Mouse (Mus musculus) spleen, adult 2 months (tissue): ENCODE data around the gene Tent5a.

ENCODE experiments used
- CTCF ChIP-seq: fragments of 200-500 bp; IDR thresholded peaks from 2 replicates; pipeline ENCODE4 v1.5.1; 2011; ENCODE audit warnings: mild to moderate bottlenecking, inconsistent platforms; ENCODE audit not compliant: insufficient read depth, insufficient read length, insufficient replicate concordance; ENCODE audit errors: extremely low read depth
- POLR2A ChIP-seq: fragments of 200-500 bp; IDR thresholded peaks from 2 replicates; pipeline ENCODE4 v1.6.1; 2011; ENCODE audit warnings: low read depth, low read length, inconsistent platforms

DNA sequence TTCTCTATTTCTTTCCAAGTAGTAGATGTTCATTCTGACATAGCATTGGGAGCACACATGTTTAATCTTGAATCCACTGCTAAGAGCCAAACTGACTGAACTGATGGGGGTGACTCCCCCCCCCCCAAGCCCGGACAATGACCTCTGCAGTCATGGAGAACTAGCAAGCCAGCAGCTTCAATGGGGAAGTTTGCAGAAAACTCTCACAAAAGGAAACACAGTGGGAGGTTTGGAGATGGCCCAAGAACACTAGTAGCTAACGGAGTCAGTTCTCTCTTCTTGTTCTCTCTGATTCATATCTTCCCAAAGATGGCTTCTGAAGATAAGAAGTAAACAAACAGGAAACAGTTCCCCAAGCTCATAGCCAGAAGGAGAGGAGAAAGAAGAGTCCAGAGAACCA is 4.4 kb upstream of the Tent5a start:
- TF ChIP-seq CTCF (no peak), POLR2A (no peak)
